Mouse (Mus musculus) lung, postnatal 36 days (tissue): ENCODE measurements at regions not wholly inside any gene's neighbourhood (a gene's known extent, or its start where the extent isn't known, plus 50 kb on each side); places are given as distances from the start of the nearest gene placed in this dataset.

Experiments
- DNase-seq: peaks from one replicate; pipeline ENCODE4 v3.0.0; 2022; ENCODE audit warnings: mixed read lengths

GRCm38 (mm10) chrX:105346420-105346819 lies 153.2 kb upstream of the Cypt2 start:
- no peak for DNase-seq

GRCm38 (mm10) chrX:105366284-105366683 lies 133.3 kb upstream of the Cypt2 start:
- DNase-seq, result no peak

- DNase-seq, result no peak
These were observed 131.6 kb upstream of the Cypt2 start for GRCm38 (mm10) chrX:105367979-105368378.

GRCm38 (mm10) chrX:105390506-105390905 lies 109.1 kb upstream of the Cypt2 start:
- no peak for DNase-seq

- no peak for DNase-seq
These were observed 108.5 kb upstream of the Cypt2 start for GRCm38 (mm10) chrX:105391029-105391428.

- DNase-seq, result no peak
These were observed 107.7 kb upstream of the Cypt2 start for GRCm38 (mm10) chrX:105391680-105392462.

- no peak for DNase-seq
These were observed 106.3 kb upstream of the Cypt2 start for GRCm38 (mm10) chrX:105393259-105393658.

- DNase-seq, result no peak
These were observed 86.2 kb upstream of the Cypt2 start for GRCm38 (mm10) chrX:105413351-105413750.

- DNase-seq, result peak; percentile 12
These were observed 78.6 kb upstream of the Cypt2 start for GRCm38 (mm10) chrX:105420976-105421375.
